Mouse (Mus musculus): ENCODE measurements at regions not wholly inside any gene's neighbourhood (a gene's known extent, or its start where the extent isn't known, plus 50 kb on each side); places are given as distances from the start of the nearest gene placed in this dataset.

DNA sequence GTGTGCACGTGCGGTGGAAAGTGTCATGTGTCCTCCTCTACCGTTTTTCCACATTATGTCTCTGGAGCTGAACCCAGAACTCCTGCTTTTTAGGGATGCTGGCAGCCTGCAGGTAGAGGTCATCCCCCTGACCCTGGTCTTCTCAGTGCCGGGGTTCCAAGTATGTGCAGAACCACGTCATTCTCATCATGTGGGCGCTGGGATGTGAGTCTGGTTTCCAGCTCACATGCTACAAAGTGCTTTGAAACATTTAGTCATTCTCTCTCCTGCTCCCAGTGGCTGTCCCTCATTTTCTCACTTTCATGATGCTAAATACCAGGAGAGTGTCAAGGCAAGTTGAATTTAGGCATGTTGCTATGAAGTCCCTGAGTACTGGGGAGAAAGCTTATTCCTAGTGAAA lies 326.6 kb downstream of the Ttll7 start:
- DNase-seq (ENCODE audit: low spot score in 2 of 2): no peak

DNA sequence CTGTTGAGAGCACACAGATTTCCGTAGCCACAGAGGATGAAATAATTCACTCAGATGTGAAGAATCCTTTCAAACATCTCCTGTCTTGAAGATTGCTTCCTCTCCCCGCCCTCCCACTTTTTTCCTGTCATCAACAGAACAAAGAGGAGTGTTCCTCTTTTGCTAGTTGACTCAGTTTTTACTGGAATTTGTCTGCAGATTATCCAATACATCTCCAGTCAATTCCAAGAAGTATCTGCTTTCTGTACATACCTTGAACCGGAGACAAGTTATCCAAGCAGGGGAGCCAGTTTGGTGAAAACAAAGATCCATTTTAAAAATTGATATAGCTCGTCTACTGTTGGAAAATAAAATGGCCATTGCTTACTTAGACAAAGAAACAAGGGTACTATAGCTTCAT lies 328.5 kb downstream of the Ttll7 start:
- DNase-seq (ENCODE audit: low spot score in 2 of 2): no peak

DNA sequence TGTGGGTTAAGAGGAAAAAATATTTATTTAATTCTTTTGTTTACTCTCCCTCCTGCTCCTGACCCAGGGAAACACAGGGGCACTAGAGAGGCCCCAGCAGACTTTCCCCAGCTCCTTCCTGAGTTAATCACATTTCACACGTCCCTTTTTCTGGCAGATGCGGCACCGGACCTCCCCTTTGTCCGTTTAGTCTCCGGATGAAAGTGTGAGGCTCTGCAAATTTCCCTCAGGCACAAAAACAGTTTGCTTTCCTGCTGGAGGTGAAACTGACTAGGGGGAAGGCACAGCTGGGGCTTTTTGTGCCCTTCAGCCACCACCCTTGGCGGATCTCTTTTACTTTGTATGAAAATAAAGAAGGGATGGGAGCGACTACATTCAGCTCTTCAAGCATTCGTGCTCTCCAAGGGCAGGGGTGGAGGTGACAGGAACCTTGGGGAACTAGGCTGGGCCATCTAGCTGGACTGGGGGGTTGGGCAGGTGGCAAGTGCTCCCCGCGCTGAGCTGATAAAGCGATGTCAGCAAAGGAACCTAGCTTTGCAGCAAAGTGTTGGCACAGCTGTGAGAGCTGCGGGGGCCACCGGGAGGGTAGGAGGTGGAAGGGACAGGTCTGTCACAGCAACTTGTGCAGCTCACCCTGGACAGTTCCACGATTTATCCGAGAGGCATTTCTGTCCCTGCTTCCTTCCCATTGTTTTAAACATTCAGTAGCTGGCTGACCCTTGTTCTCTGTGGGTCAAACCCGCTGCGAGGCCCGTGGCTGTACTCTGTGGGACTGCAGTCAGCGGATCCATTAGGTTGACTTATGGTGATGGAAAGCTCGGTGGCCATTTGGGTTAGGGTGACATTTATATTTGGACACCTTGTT lies 329.6 kb downstream of the Ttll7 start:
- no peak for DNase-seq (ENCODE audit: low spot score in 2 of 2)

DNA sequence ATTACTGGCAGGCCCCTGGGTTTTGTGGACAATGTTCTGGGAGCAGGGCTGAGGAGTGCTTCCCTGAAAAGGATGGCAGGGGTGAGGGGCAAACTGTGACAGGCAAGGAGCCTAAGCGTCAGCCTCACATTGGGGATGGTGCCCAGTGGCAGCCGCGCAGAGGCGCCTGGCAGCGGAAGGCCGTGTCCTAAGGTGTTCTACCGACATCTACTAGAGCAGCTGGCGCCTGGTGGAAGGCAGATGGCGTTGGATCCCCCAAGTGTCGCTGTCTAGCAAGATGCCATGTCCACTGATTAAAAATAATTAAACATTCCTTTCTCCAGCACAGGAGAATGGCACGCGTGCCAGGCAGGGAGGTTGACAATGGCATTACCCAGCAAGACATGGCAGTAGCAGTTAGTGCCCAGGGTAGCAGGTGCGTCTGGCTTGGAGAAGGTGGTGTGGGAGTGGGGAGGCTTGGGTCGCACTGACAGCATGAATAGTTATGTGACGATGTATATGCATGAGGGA lies 330.3 kb downstream of the Ttll7 start:
- no peak for DNase-seq (ENCODE audit: low spot score in 2 of 2)

DNA sequence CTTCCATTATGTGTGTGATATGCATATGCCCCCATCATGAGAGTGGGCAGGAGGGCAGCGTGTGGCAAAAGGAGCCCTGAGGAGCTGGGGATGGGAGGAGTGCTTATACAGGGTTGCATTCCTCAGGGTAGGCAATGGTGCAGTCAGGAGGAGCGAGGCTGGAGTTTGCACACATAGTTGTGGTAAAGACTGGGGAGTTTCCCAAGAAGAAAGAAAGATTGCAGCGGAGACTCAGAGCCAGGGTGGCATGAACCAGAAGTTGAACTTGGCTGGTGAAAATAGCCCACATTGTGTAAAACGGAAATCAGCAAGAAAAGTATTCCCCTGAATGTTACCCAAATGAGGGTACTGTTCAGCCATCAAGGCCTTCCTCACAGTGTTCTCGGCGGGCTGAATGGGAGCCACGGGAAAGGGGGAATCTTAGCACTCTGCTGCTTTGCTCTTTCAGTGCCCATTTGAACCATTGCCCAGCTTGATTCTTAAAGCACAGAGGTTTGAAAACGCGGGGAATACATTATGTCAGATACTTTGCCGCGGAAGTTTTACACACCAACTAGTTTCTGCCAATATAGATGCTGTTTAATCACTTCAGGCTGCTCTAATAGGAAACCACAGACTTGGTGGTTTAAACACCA lies 331.6 kb downstream of the Ttll7 start:
- DNase-seq (ENCODE audit: low spot score in 2 of 2): no peak

DNA sequence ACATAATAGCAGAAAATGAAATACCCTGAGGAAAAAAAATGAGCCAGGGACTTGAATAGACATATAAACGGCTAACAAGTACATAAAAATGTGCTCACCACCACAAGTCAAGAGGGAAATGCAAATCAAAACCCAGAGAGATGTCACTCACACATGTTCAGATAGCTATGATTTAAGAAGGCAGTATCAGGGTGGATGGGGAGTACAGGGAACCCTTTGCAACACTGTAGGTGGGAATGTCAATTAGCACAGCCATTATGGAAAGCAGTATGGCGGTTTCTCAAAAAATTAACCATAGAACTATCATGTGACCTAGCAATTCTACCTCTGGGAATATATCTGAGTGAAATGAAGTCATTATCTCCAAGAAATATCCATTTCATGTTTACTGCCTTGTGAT lies 337.6 kb downstream of the Ttll7 start:
- no peak for DNase-seq (ENCODE audit: low spot score in 2 of 2)

DNA sequence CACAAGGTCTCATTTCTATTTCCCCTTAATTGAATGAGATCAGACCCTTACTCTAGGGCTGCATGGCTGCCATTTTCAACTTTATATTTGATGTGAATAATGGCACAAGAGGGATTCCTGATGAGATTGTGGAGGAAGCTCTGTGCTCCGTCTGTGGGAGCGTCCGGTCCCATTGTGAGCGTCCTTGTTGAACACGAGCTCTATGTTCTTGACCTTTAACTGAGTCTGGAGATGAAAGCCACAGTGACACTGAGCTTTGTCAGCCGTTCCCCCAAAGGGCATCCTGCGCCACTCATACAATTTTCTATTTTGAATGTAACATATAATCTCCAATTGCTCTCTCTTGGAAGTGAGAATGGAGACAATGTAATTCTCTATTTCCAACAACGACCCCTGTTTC lies 344.5 kb downstream of the Ttll7 start:
- no peak for DNase-seq (ENCODE audit: low spot score in 2 of 2)

DNA sequence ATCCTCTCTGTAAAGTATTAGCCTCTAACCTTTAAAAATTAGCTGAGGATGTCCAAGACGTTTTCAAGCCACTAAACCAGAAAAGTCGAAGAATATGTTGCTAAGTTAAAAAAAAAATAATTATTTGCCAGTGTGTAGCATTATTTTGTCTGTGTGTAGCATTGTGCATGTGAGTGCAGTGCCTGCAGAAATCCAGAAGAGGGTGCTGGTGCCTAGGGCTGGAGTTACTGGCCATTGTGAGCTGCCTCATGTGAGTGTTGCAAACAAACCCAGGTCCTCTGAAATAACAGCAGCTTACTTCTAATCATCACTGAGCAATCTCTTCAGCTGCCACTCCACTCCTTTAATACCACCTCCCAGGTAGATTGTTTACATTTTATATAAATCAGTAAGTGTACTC lies 345.0 kb downstream of the Ttll7 start:
- DNase-seq (ENCODE audit: low spot score in 2 of 2): no peak

DNA sequence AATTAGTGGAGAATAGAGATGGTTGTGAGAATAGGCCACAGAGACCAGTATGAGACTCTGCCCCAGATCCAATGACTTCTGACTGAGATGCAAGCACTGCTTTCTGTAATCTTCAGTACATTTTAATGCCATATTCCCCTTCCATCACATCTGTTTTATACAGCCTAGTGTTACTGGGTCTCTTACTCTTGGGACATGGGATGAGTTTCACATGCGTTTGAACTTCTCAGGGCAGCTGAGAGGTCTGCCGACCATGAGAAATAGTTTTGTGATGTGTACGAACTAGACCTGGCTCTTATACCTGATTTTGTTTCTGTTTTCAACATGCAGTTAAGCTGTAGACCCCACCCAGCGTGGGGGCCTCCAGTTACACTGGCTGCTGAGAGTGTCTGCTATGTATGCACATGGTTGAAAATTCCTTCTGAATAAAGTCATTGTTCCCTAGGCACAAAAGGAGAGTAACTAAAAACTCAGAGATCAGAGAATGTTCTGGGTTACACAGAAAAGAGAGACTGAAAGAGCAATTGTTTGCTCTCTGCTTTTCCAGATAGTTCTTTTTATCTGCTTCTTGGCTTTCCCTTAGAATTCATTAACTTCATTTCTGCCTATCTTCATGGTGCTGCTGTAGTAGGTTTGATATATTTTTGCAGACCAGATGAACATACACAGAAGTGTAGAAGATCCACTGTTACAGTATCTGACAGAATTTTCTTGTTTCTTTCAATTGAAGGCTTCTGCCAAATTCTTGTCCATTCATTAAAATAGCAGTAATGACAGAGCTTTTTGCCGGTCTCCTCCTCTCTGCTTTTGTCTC lies 359.2 kb downstream of the Ttll7 start:
- DNase-seq (ENCODE audit: low spot score in 2 of 2): no peak

DNA sequence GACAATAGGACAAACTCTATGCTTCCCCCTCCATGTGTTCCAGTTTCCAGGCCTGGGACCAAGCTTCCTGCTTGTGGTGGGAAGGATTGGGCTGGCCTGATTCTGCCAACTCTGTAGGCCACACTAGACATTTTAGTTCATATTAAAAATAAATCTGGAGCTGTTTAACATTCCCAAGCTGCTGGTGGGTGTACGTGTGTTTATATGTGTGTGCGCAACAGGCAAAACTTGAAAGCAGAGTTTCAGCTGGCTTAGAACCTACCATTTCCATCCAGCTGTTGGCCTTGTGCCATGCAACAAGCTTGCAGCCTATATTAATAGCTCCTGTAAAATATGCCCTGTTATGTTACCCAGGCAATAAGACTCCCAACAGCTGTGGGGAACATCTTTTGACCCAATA lies 376.5 kb downstream of the Ttll7 start:
- peak in 1 of 2 experiments; percentile 20 for DNase-seq (ENCODE audit: low spot score in 2 of 2)

DNA sequence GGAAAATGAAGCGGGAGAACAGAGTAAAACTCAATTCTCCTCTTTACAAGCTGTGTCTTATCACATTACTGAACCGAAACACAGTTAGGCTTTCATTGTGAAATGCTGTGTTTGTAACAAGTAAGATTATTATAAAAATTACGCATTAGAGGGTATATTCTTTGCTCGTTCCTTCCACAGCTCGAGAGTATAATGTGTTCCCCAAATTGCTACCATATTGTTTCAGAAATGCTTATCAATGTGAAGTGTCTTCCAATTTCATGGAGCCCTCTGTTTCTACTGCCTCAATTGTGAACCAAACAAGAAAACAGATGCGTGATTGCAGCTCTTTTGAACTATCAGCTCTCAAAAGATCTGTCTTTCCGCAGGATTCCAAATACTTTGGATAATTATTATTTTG lies 378.4 kb downstream of the Ttll7 start:
- DNase-seq (ENCODE audit: low spot score in 2 of 2): no peak

DNA sequence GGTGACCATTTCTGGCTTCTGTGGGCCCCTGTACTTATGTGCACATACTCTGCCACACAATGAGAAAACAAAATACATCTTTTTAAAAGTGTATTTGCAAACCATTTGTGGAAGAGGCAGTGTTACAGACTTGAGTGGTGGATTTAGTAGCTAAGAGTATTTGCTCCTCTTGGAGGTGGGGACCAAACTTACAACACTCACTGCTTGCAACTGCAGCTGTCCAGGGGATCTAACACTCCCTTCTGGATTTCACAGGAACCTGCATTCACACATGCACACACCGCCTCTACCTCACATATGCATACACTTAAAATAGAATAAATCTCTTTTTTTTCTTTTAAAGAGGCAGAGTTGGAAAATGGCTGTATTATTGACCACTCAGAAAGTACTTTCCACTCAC lies 386.2 kb downstream of the Ttll7 start:
- DNase-seq (ENCODE audit: low spot score in 2 of 2): no peak

DNA sequence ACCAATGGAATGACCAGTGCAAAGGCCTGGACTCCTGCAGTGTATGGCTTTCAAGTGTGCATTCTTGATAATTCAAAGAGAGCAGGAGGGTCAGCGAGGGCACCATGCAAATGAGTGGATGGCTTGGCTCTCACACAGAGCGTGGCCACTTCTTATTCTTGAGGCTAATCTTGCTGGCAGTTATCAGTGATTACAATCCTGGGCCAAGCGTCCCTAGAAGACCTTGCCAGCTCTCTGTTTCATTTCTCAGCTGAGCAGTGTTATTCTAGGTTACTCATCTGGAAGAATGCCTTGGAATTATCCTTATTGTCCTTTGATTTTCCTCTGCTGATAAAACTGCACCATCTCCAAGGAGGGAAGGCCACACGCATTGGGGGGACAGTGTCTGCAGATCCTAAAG lies 388.5 kb downstream of the Ttll7 start:
- no peak for DNase-seq (ENCODE audit: low spot score in 2 of 2)

DNA sequence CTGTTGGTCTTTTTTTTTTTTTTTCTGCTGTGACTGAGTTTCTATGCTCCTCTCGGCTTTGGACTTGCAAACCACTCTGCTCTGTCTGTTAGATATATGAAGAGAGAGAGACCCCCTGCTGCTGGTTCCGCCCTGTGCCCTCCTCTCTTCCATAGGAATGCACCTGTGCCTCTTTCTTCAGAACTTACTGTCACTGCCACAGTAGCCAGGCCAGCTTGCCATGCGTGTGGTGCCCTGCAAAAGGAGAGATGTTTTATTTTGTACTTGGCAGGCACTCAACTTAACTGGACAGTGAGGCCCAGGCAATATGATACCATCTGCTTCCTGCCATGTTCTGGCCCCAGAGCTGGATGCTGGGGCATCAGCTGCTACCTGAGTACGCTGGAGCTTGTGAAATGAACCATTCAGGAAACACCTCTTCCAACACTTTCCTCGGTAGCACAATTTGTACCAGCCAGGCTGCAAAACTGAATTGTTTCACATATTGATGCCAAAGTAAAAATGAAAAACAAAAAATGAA lies 392.8 kb downstream of the Ttll7 start:
- DNase-seq (ENCODE audit: low spot score in 2 of 2): no peak

DNA sequence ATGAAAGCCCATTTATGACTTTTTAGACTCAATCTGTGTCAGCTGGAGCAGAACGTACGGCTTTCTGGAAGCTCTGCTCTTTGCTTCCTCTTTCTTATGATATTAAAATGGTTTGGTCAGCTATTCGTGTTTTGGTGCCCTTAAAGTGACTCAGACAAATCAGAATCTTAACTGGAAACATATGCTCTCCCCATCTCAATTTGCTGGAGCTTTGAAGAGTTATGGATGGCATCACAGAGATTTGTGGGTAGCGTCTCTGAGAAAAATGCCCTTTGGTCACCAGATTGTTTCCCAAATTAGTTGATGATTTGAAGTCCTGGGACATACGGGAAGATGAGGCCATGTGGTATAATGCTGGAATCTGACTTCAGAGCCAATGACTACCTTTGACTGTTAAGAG lies 394.0 kb downstream of the Ttll7 start:
- no peak for DNase-seq (ENCODE audit: low spot score in 2 of 2)

DNA sequence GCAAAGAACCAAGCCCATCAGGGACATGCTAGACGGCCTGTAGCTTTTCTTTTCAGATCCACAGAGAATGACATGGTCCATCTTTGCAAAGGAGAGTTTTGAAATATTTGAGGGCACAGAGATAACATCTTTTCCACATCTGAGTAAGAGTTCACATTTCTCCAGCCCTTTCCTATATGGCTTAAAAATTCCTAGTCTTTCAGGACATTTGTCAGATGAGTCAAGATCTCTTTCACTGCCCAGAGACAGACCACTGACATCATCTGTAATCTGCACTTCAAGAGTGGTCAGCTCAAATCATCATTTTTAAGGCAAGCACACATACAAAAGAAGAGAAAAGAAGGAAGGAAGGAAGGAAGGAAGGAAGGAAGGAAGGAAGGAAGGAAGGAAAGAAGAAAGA lies 397.3 kb downstream of the Ttll7 start:
- no peak for DNase-seq (ENCODE audit: low spot score in 2 of 2)

DNA sequence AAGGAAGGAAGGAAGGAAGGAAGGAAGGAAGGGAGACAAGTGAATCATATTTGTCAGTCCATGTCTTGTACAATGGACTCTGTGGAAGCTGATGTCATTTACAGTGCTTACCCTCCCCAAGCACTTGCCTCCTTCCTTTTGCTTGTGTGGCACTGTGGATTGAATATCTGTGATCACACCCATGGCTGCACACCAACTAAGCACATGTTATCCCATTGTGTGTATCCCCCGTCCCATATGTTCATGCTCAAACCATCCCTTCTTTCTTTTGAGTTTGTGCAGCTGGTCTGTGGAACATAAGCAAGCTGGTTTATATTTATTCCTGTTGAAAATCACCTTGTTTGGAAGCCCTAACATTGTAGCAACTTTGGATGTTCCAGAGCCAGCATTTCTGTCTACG lies 397.7 kb downstream of the Ttll7 start:
- peak in 1 of 2 experiments; percentile 2 for DNase-seq (ENCODE audit: low spot score in 2 of 2)

DNA sequence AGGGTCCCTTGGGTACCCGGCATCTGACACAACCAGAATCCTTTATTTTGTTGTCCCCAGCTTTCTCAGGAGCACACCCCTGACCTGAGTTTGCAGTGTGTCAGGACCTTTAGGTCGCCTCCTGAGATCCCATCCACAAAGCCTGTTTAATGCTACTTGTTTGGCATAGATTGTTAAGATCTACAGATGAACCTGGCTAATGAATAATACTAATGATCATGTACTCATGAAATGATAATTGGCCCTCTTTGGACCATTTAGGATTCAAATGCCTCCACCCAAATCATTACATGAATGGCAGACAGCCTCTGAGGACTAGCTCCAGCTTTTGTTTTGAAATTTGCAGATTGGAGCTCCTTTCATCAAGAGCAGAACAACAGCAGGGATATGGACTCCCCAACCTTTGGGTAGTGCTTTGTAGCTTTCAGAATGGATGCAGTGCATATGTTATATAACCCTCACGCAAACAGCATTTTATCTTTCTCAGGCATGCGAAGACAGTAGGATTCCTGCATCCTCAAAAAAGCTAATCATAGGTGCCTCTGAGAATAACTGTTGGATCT lies 400.1 kb downstream of the Ttll7 start:
- no peak for DNase-seq (ENCODE audit: low spot score in 2 of 2)

DNA sequence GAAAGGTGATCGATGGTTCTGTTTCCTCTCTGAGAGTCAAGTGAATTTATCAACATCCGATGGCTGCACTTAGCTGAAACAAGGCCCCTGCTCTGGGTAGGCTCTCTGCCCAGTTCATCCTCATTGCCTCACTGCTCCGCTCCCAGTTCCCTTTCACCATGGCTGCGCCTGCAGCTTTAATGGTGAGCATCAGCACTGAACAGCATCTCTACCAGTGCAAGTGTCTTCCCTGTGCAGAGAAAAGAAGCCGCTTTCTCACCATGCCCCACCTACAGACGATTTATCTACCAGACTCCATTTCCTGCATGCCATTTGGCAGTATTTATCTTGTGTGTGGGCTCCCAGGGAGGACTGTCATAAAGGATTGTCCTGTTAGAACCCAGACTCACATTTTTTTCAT lies 400.6 kb downstream of the Ttll7 start:
- DNase-seq (ENCODE audit: low spot score in 2 of 2): peak in 1 of 2 experiments; percentile 3

DNA sequence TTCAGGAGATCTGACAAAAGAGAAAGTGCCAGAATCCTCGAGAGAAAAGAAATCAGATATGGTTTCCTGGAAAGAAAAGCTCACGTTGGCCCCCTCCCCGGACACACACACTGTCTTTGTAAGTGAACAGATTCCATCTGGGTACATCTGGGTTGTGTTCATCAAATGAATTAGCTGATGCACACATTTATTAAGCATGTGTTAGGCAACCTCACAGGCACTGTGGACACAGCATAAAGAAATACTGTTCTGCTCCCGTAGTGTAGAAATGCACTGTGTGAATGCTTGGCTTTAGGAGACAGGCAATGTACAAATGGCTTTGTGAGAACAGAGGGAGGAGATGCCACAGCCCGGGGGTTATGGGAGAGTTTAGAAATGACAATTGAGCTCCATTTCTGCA lies 402.3 kb downstream of the Ttll7 start:
- DNase-seq (ENCODE audit: low spot score in 2 of 2): no peak

DNA sequence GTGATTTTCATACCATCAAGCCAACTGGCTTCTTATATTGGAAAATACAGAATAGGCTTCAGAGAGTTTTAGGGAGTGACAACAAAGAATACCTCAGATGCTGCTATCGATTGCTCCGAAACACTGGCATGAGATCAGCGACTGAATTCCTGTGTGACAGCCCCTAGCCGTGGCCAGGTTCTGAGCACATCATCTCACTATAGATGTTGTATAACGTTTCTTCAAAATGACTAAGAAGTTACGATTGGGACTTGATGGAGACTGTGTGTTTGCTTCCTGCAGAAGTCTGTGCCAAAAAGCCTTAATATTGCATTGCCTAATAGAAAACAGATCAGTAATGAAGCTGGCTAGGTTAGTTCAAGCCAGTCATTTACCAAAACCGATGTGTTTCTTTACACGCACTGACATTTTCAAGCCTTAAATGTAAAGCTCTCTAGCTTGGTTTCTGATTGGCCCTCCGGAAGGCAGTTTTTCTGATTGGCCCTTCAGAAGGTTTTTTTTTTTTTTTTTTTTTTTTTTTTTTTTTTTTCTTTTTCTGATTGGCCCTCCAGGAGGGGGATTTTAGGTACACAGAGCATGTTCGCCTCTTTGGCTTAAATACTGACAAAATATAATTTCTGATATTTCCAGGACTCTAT lies 408.9 kb downstream of the Ttll7 start:
- DNase-seq (ENCODE audit: low spot score in 2 of 2): no peak

Data from left cerebral cortex, adult 9 months (tissue).